Mouse (Mus musculus) liver, embryonic 13.5 days (tissue): ENCODE measurements around the gene Mgll. TPM values are rescaled to one million over a fixed set of nuclear protein-coding genes. Genes with fewer than 3 reads are reported as not detected.
A peak's percentile ranks its signal among the peaks of the same experiment; 100 is the strongest.

Source experiments
- ATAC-seq: fragments of 200-750 bp; cut with Nextera tagmentation; 2 replicates; pipeline ENCODE4 v1.8.0; 2017; ENCODE audit warnings: low read depth, mild to moderate bottlenecking, moderate number of reproducible peaks, moderate library complexity
- DNase-seq: peaks from one replicate; pipeline ENCODE4 v3.0.0; 2022
- H3K27ac ChIP-seq: fragments of 300-500 bp; sonication (generic); 2 replicates; pipeline ENCODE4 v1.5.1; 2015; ENCODE audit warnings: moderate library complexity, mild to moderate bottlenecking, inconsistent platforms
- H3K27me3 ChIP-seq: fragments of 300-500 bp; sonication (generic); 2 replicates; pipeline ENCODE4 v1.6.1; 2015; ENCODE audit warnings: mild to moderate bottlenecking, inconsistent platforms
- H3K36me3 ChIP-seq: fragments of 300-500 bp; sonication (generic); 2 replicates; pipeline ENCODE4 v1.6.1; 2015; ENCODE audit warnings: mild to moderate bottlenecking, inconsistent platforms
- H3K4me1 ChIP-seq: fragments of 300-500 bp; sonication (generic); replicated peaks from 2 replicates; pipeline ENCODE4 v1.6.1; 2015; ENCODE audit warnings: inconsistent platforms
- H3K4me2 ChIP-seq: fragments of 300-500 bp; sonication (generic); 2 replicates; pipeline ENCODE4 v1.6.1; 2015; ENCODE audit warnings: inconsistent platforms, mild to moderate bottlenecking, moderate library complexity
- H3K4me3 ChIP-seq: fragments of 300-500 bp; sonication (generic); replicated peaks from 2 replicates; pipeline ENCODE4 v1.5.1; 2015; ENCODE audit warnings: mild to moderate bottlenecking, inconsistent platforms
- H3K9ac ChIP-seq: fragments of 300-500 bp; sonication (generic); 2 replicates; pipeline ENCODE4 v1.6.1; 2015; ENCODE audit warnings: mild to moderate bottlenecking, inconsistent platforms
- H3K9me3 ChIP-seq: fragments of 300-500 bp; sonication (generic); replicated peaks from 2 replicates; pipeline ENCODE4 v1.6.1; 2016; ENCODE audit warnings: inconsistent platforms
- WGBS: fragments of 180-500 bp; shearing (Covaris S2); methylation state at CpG from one replicate; pipeline ENCODE4 v1.1.7; 2015; ENCODE audit not compliant: insufficient replicate concordance; 5-methylcytosine and 5-hydroxymethylcytosine counted together
- polyA plus RNA-seq: library from polyadenylated mRNA; unstranded; fragments of >200 nt; fragmentation: Nextera tagmentation; extraction: Ambion mirVana; gene quantifications from 2 replicates; pipeline ENCODE4 v1.2.1, GENCODE M21; 2015

Gene Mgll
- polyA plus RNA-seq = 66.8 and 68.8 TPM in 2 replicates

DNA sequence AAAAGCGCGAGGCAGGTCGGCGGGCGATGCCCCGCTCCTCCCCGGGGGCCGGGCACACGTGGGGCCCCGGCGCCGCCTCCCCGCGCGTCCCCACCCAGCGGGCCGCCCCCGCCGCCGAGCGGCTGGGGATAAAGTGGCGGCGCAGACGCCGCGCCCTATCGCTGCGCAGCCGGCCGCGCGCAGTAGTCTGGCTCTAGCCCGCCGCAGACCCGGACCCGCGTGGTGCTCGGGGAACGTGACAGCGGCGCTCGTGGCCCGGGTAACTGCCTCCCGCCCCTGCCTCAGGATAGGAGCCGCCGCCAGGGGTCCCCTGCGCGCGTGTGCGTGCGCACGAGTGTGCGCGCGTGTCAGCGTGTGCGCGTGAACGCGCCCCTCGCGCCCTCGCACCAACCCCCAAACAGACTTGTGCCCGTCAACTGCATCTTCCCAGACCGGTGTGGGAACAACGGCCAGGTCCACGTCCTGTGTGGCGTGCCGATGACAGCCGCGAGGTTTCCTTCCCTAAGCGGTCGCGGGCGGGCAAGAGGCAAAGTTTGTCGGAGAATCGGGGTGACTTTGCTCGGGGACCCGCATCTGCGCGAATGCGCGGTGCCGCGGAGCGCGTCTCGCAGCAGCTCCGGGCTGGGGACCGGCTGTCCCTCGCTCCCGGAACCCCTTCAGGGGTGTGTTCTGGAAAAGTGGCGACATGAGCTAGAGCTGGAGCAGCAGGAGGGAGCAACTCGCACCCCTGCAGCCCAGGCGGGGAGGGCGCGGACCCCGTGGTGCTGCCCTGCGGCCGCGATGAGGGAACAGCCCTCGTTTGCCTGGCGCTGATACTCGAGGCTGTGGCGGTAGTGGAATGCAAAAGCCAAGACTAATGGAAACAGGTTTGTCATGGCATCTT lies at the start of gene Mgll:
Gene Mgll (plus strand): TSS at position 100 of the 883 bp plus-strand sequence.
- WGBS = under 1% methylated on average over 104 of the region's 105 CpGs
- Histone ChIP-seq H3K4me2 (peak within 1 kb of the TSS; percentile 74), H3K4me3 (peak within 1 kb of the TSS; percentile 88), H3K36me3 (peaks cover 34% of the 10 kb centered on the region), H3K27ac (peak within 1 kb of the TSS; percentile 98), H3K9me3 (no peaks in the 10 kb centered on the region), H3K27me3 (peaks cover 10% of the 10 kb centered on the region), H3K9ac (peak within 1 kb of the TSS; percentile 96), H3K4me1 (peaks cover 65% of the 10 kb centered on the region)
- peak; percentile 92 for ATAC-seq
- peak; percentile 65 for DNase-seq

- no peak overlapping the region for H3K4me3 ChIP-seq
- H3K4me2 ChIP-seq = no peak overlapping the region
- WGBS = 67% methylated on average over 2 of the region's 2 CpGs
- no peak overlapping the region for H3K9ac ChIP-seq
- H3K27ac ChIP-seq = no peak overlapping the region
- H3K4me1 ChIP-seq = 0 out of 2 replicates have a peak, but pooled peaks cover 4% of the 10 kb centered on the region
- DNase-seq (no peak), ATAC-seq (no peak)
- 0 out of 2 replicates have a peak, but pooled peaks cover 8% of the 10 kb centered on the region for H3K27me3 ChIP-seq
- no peaks in the 10 kb centered on the region for H3K9me3 ChIP-seq
- no peaks in the 10 kb centered on the region for H3K36me3 ChIP-seq
Measured at GRCm38 (mm10) chr6:88675815-88676214, 48.4 kb upstream of the Mgll start.

GRCm38 (mm10) chr6:88676753-88677736 lies 47.2 kb upstream of the Mgll start:
- H3K4me3 ChIP-seq = no peak overlapping the region
- no peak overlapping the region for H3K4me2 ChIP-seq
- DNase-seq = no peak
- H3K27ac ChIP-seq = no peak overlapping the region
- 0 out of 2 replicates have a peak, but pooled peaks cover 4% of the 10 kb centered on the region for H3K4me1 ChIP-seq
- WGBS = 74% methylated on average over 6 of the region's 6 CpGs
- no peaks in the 10 kb centered on the region for H3K9me3 ChIP-seq
- no peak overlapping the region for H3K9ac ChIP-seq
- H3K36me3 ChIP-seq = no peaks in the 10 kb centered on the region
- no peak for ATAC-seq
- H3K27me3 ChIP-seq = 0 out of 2 replicates have a peak, but pooled peaks cover 8% of the 10 kb centered on the region

- no peak for ATAC-seq
- H3K4me2 ChIP-seq = no peak overlapping the region
- H3K36me3 ChIP-seq = no peaks in the 10 kb centered on the region
- H3K9me3 ChIP-seq = no peaks in the 10 kb centered on the region
- H3K4me3 ChIP-seq = no peak overlapping the region
- no peak for DNase-seq
- H3K27me3 ChIP-seq = 0 out of 2 replicates have a peak, but pooled peaks cover 8% of the 10 kb centered on the region
- 44% methylated on average over 2 of the region's 2 CpGs for WGBS
- 0 out of 2 replicates have a peak, but pooled peaks cover 4% of the 10 kb centered on the region for H3K4me1 ChIP-seq
- no peak overlapping the region for H3K27ac ChIP-seq
- H3K9ac ChIP-seq = no peak overlapping the region
Measured at GRCm38 (mm10) chr6:88677738-88678137, 46.5 kb upstream of the Mgll start.

GRCm38 (mm10) chr6:88681026-88681425 lies 43.2 kb upstream of the Mgll start:
- H3K36me3 ChIP-seq = no peaks in the 10 kb centered on the region
- DNase-seq (no peak), ATAC-seq (no peak)
- H3K4me1 ChIP-seq = 0 out of 2 replicates have a peak, but pooled peaks cover 4% of the 10 kb centered on the region
- 0 out of 2 replicates have a peak, but pooled peaks cover 8% of the 10 kb centered on the region for H3K27me3 ChIP-seq
- no peak overlapping the region for H3K4me3 ChIP-seq
- H3K4me2 ChIP-seq = no peak overlapping the region
- H3K27ac ChIP-seq = no peak overlapping the region
- H3K9me3 ChIP-seq = no peaks in the 10 kb centered on the region
- 64% methylated on average over 3 of the region's 3 CpGs for whole genome bisulfite sequencing
- H3K9ac ChIP-seq = no peak overlapping the region

DNA sequence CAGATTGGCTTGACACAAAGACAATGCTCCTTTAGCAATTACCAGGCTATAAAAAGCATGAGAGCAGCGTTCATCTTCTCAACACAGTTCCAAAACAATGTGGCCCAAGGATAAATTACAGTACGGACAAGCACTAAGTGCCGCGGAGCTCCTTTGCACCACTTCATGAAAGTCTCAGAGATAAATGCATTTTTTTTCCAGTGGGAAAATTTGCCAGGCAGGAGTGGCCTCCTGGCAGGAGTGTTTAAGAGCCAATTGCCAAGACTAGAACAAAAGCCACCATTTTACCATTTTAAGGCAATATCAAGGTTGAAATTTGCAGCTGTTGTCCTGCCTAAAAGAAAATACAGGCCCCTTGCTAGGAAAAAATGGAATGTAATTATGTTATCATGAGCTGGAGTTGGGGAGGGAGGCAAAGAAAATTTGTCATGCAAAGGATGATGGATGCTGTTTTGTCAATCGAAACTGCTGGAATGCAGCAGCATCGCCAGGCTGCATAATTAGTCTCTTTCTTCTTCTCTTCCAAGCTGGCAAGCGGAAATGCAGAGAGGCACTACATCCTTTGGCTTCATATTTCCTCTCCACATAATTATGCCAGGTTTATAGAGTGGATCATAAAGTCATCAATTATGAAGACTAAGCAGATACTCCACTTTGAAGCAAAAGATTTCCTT lies 40.7 kb upstream of the Mgll start:
- H3K4me2 ChIP-seq = no peak overlapping the region
- H3K27me3 ChIP-seq = 0 out of 2 replicates have a peak, but pooled peaks cover 8% of the 10 kb centered on the region
- no peak overlapping the region for H3K9ac ChIP-seq
- no peaks in the 10 kb centered on the region for H3K9me3 ChIP-seq
- DNase-seq (no peak), ATAC-seq (no peak)
- H3K36me3 ChIP-seq = no peaks in the 10 kb centered on the region
- no peak overlapping the region for H3K4me3 ChIP-seq
- H3K27ac ChIP-seq = no peak overlapping the region
- 66% methylated on average over 7 of the region's 7 CpGs for WGBS
- no peaks in the 10 kb centered on the region for H3K4me1 ChIP-seq

GRCm38 (mm10) chr6:88688171-88688570 lies 36.0 kb upstream of the Mgll start:
- Histone ChIP-seq H3K9ac (no peak overlapping the region), H3K27me3 (no peaks in the 10 kb centered on the region), H3K9me3 (no peaks in the 10 kb centered on the region), H3K27ac (no peak overlapping the region), H3K4me2 (no peak overlapping the region), H3K4me1 (peaks cover 14% of the 10 kb centered on the region; the same call in 1 of the 2 replicates), H3K36me3 (no peaks in the 10 kb centered on the region), H3K4me3 (no peak overlapping the region)
- DNase-seq = no peak
- WGBS = 83% methylated on average over 11 of the region's 11 CpGs
- ATAC-seq = no peak

DNA sequence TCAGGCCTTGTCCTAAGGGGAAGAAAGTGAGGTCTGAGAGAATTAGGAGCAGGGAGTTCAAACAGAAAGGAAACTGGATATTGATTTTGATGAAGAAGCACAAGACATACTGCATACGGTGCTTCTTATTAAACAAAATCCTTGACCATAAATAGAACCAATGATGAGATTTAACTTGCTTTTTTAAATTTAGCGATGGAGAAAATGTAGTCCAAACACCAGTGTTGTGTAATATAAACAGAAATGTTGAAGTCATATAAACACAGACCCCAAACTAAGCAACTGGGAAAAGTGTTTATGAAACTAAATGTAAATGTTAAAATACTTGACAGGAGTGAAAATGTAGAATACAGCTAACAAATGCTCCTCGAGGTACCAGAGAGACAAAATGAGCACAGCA lies 35.5 kb upstream of the Mgll start:
- no peak overlapping the region for H3K4me3 ChIP-seq
- H3K27ac ChIP-seq = no peak overlapping the region
- peaks cover 14% of the 10 kb centered on the region; the same call in 1 of the 2 replicates for H3K4me1 ChIP-seq
- no peak for DNase-seq
- no peaks in the 10 kb centered on the region for H3K27me3 ChIP-seq
- H3K36me3 ChIP-seq = no peaks in the 10 kb centered on the region
- no peak overlapping the region for H3K4me2 ChIP-seq
- WGBS = 66% methylated on average over 3 of the region's 3 CpGs
- no peaks in the 10 kb centered on the region for H3K9me3 ChIP-seq
- H3K9ac ChIP-seq = no peak overlapping the region
- ATAC-seq = no peak

GRCm38 (mm10) chr6:88690211-88690610 lies 34.0 kb upstream of the Mgll start:
- WGBS = 19% methylated on average over 3 of the region's 3 CpGs
- no peak overlapping the region for H3K9ac ChIP-seq
- peak; percentile 63 for ATAC-seq
- no peaks in the 10 kb centered on the region for H3K36me3 ChIP-seq
- H3K27me3 ChIP-seq = 0 out of 2 replicates have a peak, but pooled peaks cover 2% of the 10 kb centered on the region
- no peak overlapping the region for H3K4me3 ChIP-seq
- H3K4me1 ChIP-seq = peaks cover 14% of the 10 kb centered on the region; the same call in 1 of the 2 replicates
- no peak overlapping the region for H3K4me2 ChIP-seq
- DNase-seq = no peak
- H3K9me3 ChIP-seq = no peaks in the 10 kb centered on the region
- peak overlapping the region; percentile 15; the same call in 1 of the 2 replicates for H3K27ac ChIP-seq

DNA sequence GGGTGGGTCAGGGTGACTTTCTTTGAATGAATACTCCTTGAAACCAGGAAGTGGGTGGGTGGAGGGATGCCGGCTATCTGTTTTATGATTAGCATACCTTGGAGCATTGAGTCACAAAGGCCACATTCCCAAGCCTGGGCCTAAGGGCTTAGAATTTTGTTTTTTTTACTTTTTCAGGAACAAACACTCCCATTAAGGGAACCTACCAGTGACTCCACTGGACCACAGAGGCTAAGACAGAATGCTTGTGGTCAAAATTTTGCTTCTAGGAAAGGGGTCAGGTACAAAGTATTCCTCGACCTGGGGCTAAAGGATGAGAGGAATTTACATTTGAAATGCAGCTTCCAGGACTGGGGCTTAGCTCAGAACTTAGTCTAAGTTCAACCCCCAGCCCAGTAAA lies 32.9 kb upstream of the Mgll start:
- H3K9me3 ChIP-seq = no peaks in the 10 kb centered on the region
- no peak for ATAC-seq
- no peak overlapping the region for H3K9ac ChIP-seq
- 76% methylated on average over 2 of the region's 2 CpGs for WGBS
- no peak overlapping the region for H3K4me3 ChIP-seq
- peaks cover 14% of the 10 kb centered on the region; the same call in 1 of the 2 replicates for H3K4me1 ChIP-seq
- no peak overlapping the region for H3K4me2 ChIP-seq
- no peak for DNase-seq
- no peak overlapping the region for H3K27ac ChIP-seq
- H3K27me3 ChIP-seq = peaks cover 2% of the 10 kb centered on the region; the same call in 1 of the 2 replicates
- no peaks in the 10 kb centered on the region for H3K36me3 ChIP-seq
